Mouse (Mus musculus): Measurements from ENCODE around the gene Hrasls5. TPM values are rescaled to one million over a fixed set of nuclear protein-coding genes. Genes with fewer than 3 reads are reported as not detected.

Hrasls5 gene
- polyA plus RNA-seq, 1 experiment from 2014 or later, result not detected

Other genes starting within 250 kb of the Hrasls5 start
- gene Spindoc, start 229.5 kb upstream of the Hrasls5 start, polyA plus RNA-seq (2015; fragmentation: Nextera tagmentation; extraction: Ambion mirVana), result 30.8 and 42.4 TPM in 2 replicates
- 10.4 and 11.8 TPM in 2 replicates for gene 2700081O15Rik, start 194.9 kb upstream of the Hrasls5 start, polyA plus RNA-seq (2015; fragmentation: Nextera tagmentation; extraction: Ambion mirVana)
- gene Rtn3, start 129.3 kb upstream of the Hrasls5 start, polyA plus RNA-seq (2015; fragmentation: Nextera tagmentation; extraction: Ambion mirVana), result 104 and 112 TPM in 2 replicates
- gene Atl3, start 118.5 kb upstream of the Hrasls5 start, polyA plus RNA-seq (2015; fragmentation: Nextera tagmentation; extraction: Ambion mirVana), result 13.5 and 17.5 TPM in 2 replicates
- 9.2 and 10.0 TPM in 2 replicates for gene Pla2g16, start 55.1 kb upstream of the Hrasls5 start, polyA plus RNA-seq (2015; fragmentation: Nextera tagmentation; extraction: Ambion mirVana)
- gene Lgals12, start 5.3 kb upstream of the Hrasls5 start, polyA plus RNA-seq (2015; fragmentation: Nextera tagmentation; extraction: Ambion mirVana), result 0.45 and 0.65 TPM in 2 replicates
- not detected in 2 replicates for gene Slc22a19, start 98.8 kb downstream of the Hrasls5 start, polyA plus RNA-seq (2015; fragmentation: Nextera tagmentation; extraction: Ambion mirVana)
- not detected in 2 replicates for gene Slc22a26, start 190.1 kb downstream of the Hrasls5 start, polyA plus RNA-seq (2015; fragmentation: Nextera tagmentation; extraction: Ambion mirVana)

All from embryonic facial prominence, embryonic 13.5 days (tissue).